Mouse (Mus musculus): ENCODE data around the gene Ear14. TPM values are rescaled to one million over a fixed set of nuclear protein-coding genes. Genes with fewer than 3 reads are reported as not detected.
"Not testable (repeated sequence)": the region's sequence is repeated elsewhere in the genome, so short reads cannot be mapped to it uniquely, and the experiment has no call there.

Gene Ear14
- polyA plus RNA-seq, 2 experiments, result not detected

DNA sequence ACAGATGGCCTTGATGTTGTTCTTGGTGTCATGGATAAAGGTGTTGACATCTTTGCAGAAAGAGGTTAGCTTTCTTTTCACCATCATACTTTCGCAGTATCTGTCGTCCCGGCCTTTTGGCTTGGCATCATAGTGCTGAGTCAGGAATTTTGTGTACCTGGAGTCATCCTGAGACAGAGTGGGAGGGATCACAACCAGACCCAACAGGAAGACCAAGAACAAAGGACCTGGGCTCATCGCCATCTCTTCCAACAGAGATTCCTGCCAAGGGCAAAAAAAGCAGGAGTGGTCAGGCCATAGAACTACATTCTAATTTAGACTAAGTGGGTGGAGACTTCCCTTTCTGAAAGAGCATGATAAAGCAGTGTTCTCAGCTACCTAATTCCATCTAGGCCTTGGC, 7.5 kb upstream of the Ear14 start:
- H3K4me1 ChIP-seq (ENCODE audit: control insufficient read depth, insufficient read depth, low read length), result no peaks in the 10 kb centered on the region

DNA sequence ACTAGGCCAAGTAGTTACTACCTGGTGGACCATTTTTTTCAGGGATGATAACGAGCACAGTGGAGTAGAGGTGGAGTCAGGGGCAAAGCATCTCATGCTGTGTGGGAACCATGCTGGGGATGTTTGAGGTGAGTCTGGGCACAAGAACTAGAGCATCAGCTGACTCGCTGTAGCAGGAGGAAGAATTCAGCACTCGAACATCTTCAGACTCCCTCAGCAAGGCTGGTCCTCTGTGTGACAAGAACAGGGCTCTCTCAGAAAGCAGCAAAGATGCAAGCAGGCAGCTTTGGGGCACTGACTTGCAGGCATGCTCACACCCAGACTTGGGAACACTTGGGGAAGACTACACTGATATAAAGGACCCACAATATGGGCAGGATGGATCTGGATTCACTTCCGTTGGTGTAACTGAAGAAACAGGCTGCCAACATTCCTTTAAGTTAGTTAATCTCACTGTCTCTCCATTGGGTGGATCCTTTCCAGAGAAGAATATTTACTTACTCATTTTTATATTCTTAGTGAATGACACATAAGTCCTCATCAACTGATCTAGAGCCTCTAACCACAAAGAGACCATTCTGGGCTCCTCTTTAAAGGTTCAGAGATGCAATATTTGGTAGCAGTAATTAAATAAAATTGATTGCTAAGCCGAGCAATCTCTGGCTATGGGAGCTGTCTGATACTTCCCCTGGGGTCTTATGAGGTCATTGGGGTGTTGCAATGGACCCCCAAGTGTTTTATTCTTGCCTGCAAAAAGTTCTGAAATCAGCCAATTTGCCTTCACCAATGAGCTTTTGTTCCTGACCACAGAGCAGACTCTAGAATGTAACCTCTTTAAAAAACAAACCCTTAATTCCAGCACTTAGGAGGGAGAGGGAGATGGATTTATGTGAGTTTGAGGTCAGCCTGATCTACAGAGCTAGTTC, 3.8 kb upstream of the Ear14 start, which contains the start of gene Ang2:
TSS of gene Ang2 (minus strand) at position 51 of the 926 bp plus-strand sequence.
- no peak within 1 kb of the TSS for H3K9ac ChIP-seq (ENCODE audit: low read depth, low read length, severe bottlenecking)
- H3K9me3 ChIP-seq (ENCODE audit: control insufficient read depth, low read length), result no peaks in the 10 kb centered on the region
- H3K4me3 ChIP-seq (replicated peaks; ENCODE audit: low read length), result no peak within 1 kb of the TSS
- no peak within 1 kb of the TSS for H3K4me2 ChIP-seq (replicated peaks; ENCODE audit: low read depth, low read length, severe bottlenecking)
- DNase-seq (ENCODE audit: low spot score), result no peak
- no peak for ATAC-seq (ENCODE audit: low FRiP score, low read depth)
- no peaks in the 10 kb centered on the region for H3K4me1 ChIP-seq (ENCODE audit: control insufficient read depth, insufficient read depth, low read length)
- no peak for TF ChIP-seq POLR2A (IDR thresholded peaks at IDR 0.05; ENCODE audit: borderline replicate concordance, extremely low read depth, insufficient read depth, insufficient read length)
- H3K27me3 ChIP-seq (ENCODE audit: control insufficient read depth, insufficient read depth, low read length), result no peaks in the 10 kb centered on the region
- H3K27ac ChIP-seq (replicated peaks; ENCODE audit: low read depth, low read length), result no peak within 1 kb of the TSS
- no peaks in the 10 kb centered on the region for H3K36me3 ChIP-seq (ENCODE audit: control insufficient read depth, insufficient read depth, low read length)
- 75% methylated on average over 5 of the region's 5 CpGs for WGBS

More for the DNA sequence above, 7.5 kb upstream of the Ear14 start:
- no peak for TF ChIP-seq POLR2A (IDR thresholded peaks at IDR 0.05; ENCODE audit: borderline replicate concordance, extremely low read depth, insufficient read depth, insufficient read length)
- Histone ChIP-seq H3K36me3 (ENCODE audit: control insufficient read depth, insufficient read depth, low read length) (no peaks in the 10 kb centered on the region), H3K9me3 (ENCODE audit: control insufficient read depth, low read length) (no peaks in the 10 kb centered on the region), H3K9ac (ENCODE audit: low read depth, low read length, severe bottlenecking) (no peak overlapping the region), H3K4me3 (replicated peaks; ENCODE audit: low read length) (no peak overlapping the region), H3K4me2 (replicated peaks; ENCODE audit: low read depth, low read length, severe bottlenecking) (no peak overlapping the region), H3K27ac (replicated peaks; ENCODE audit: low read depth, low read length) (no peak overlapping the region), H3K27me3 (ENCODE audit: control insufficient read depth, insufficient read depth, low read length) (no peaks in the 10 kb centered on the region)
- DNase-seq (ENCODE audit: low spot score) (no peak), ATAC-seq (ENCODE audit: low FRiP score, low read depth) (no peak)
- WGBS, result 91% methylated on average over 4 of the region's 4 CpGs

DNA sequence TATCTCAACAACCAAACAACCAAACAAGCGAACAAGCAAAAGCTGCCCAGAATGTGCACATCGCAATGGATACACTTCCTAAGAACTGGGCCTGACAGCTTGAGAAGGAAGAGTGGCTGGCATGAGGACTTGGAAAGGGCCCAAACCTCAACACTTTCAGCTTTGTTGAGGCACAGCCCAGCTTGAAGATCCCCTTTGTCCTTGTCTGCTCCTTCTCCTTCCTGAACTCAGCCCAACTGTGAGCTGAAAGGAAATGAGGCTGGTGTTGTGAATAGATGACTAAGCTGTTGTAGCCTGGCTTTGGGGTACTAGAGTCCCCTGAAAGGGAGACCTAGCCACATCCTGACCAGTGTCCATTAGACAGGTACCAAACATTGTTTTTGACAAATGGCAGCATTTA, 3.1 kb upstream of the Ear14 start:
- Histone ChIP-seq H3K36me3 (ENCODE audit: control insufficient read depth, insufficient read depth, low read length) (no peaks in the 10 kb centered on the region), H3K9me3 (ENCODE audit: control insufficient read depth, low read length) (no peaks in the 10 kb centered on the region), H3K27ac (replicated peaks; ENCODE audit: low read depth, low read length) (no peak overlapping the region), H3K4me3 (replicated peaks; ENCODE audit: low read length) (no peak overlapping the region), H3K4me1 (ENCODE audit: control insufficient read depth, insufficient read depth, low read length) (no peaks in the 10 kb centered on the region), H3K27me3 (ENCODE audit: control insufficient read depth, insufficient read depth, low read length) (no peaks in the 10 kb centered on the region), H3K4me2 (replicated peaks; ENCODE audit: low read depth, low read length, severe bottlenecking) (no peak overlapping the region), H3K9ac (ENCODE audit: low read depth, low read length, severe bottlenecking) (no peak overlapping the region)
- no peak for DNase-seq (ENCODE audit: low spot score)
- 95% methylated on average over 2 of the region's 2 CpGs for WGBS
- no peak for ATAC-seq (ENCODE audit: low FRiP score, low read depth)
- TF ChIP-seq POLR2A (IDR thresholded peaks at IDR 0.05; ENCODE audit: borderline replicate concordance, extremely low read depth, insufficient read depth, insufficient read length), result no peak

DNA sequence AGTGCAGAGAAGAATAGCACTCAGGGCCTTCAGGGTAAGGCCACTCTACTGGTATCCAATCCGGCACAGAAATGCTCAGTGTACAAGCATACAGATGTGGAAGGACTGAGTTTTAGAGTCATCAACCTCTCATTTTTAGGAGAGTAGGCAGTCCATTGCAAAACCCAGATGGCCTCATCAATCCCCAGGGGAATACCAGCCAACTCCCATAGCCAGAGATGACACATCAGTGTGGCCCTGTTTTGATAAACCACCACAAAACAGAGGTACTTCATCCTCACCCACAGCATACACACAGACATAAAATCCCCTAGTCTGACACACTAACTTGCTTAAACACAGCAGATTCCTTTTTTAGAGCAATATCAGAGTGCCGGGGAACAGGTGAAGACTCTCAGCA, 2.7 kb upstream of the Ear14 start:
- no peak overlapping the region for H3K4me3 ChIP-seq (replicated peaks; ENCODE audit: low read length)
- no peak for TF ChIP-seq POLR2A (IDR thresholded peaks at IDR 0.05; ENCODE audit: borderline replicate concordance, extremely low read depth, insufficient read depth, insufficient read length)
- no peaks in the 10 kb centered on the region for H3K36me3 ChIP-seq (ENCODE audit: control insufficient read depth, insufficient read depth, low read length)
- ATAC-seq (ENCODE audit: low FRiP score, low read depth), result no peak
- DNase-seq (ENCODE audit: low spot score), result no peak
- H3K27me3 ChIP-seq (ENCODE audit: control insufficient read depth, insufficient read depth, low read length), result no peaks in the 10 kb centered on the region
- no peak overlapping the region for H3K4me2 ChIP-seq (replicated peaks; ENCODE audit: low read depth, low read length, severe bottlenecking)
- no peak overlapping the region for H3K9ac ChIP-seq (ENCODE audit: low read depth, low read length, severe bottlenecking)
- no peaks in the 10 kb centered on the region for H3K4me1 ChIP-seq (ENCODE audit: control insufficient read depth, insufficient read depth, low read length)
- WGBS, result 86% methylated on average over 2 of the region's 2 CpGs
- H3K27ac ChIP-seq (replicated peaks; ENCODE audit: low read depth, low read length), result no peak overlapping the region
- no peaks in the 10 kb centered on the region for H3K9me3 ChIP-seq (ENCODE audit: control insufficient read depth, low read length)

DNA sequence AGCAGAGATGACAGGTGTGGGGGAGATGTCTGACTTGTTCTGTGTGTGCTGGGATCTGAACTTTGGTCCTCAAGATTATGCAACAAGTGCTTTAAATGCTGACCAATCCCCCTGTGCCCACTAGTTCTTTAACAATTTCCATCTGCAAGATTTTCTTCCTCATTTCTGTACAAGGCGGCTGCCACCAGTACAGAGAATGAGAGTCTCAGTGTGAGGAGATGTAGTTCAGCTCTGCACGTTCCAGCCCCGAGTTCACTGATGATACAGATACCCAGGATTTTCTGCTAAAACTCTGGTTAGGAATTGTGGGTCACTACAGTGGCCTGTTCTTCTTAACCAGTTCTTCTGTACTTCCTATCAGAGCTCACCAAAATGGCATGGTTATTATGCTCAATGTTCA, 16.9 kb downstream of the Ear14 start:
- DNase-seq (ENCODE audit: low spot score); H3K9ac ChIP-seq (ENCODE audit: low read depth, low read length, severe bottlenecking); H3K36me3 ChIP-seq (ENCODE audit: control insufficient read depth, insufficient read depth, low read length); H3K4me1 ChIP-seq (ENCODE audit: control insufficient read depth, insufficient read depth, low read length); ATAC-seq (ENCODE audit: low FRiP score, low read depth); H3K27me3 ChIP-seq (ENCODE audit: control insufficient read depth, insufficient read depth, low read length); H3K4me2 ChIP-seq (replicated peaks; ENCODE audit: low read depth, low read length, severe bottlenecking); H3K4me3 ChIP-seq (replicated peaks; ENCODE audit: low read length); H3K27ac ChIP-seq (replicated peaks; ENCODE audit: low read depth, low read length); H3K9me3 ChIP-seq (ENCODE audit: control insufficient read depth, low read length): not testable (repeated sequence)
- 87% methylated on average over 3 of the region's 3 CpGs for WGBS

DNA sequence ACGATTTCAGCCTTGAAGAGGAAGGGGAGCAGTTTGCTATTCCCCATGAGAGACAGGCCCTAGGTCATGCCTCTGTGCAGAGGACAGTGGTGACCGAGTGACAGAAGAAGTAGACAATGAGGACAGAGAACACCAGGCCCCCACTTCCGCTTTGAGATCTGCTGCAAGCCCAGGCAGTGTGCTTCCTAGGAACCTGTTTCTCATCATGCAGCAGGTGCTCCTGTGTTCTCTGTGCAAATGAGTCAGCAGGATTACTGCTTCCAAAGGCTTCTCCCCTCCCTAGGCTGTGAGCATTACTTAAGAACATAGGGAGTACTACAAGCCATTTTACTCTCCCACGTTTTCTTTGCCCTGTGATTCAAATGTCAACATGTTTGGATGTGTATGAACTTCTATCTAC, 26.5 kb downstream of the Ear14 start:
- DNase-seq (ENCODE audit: low spot score); ATAC-seq (ENCODE audit: low FRiP score, low read depth); H3K27ac ChIP-seq (replicated peaks; ENCODE audit: low read depth, low read length); H3K4me1 ChIP-seq (ENCODE audit: control insufficient read depth, insufficient read depth, low read length); H3K36me3 ChIP-seq (ENCODE audit: control insufficient read depth, insufficient read depth, low read length); H3K27me3 ChIP-seq (ENCODE audit: control insufficient read depth, insufficient read depth, low read length); H3K9ac ChIP-seq (ENCODE audit: low read depth, low read length, severe bottlenecking); H3K9me3 ChIP-seq (ENCODE audit: control insufficient read depth, low read length); H3K4me2 ChIP-seq (replicated peaks; ENCODE audit: low read depth, low read length, severe bottlenecking); H3K4me3 ChIP-seq (replicated peaks; ENCODE audit: low read length): not testable (repeated sequence)
- WGBS, result 45% methylated on average over 4 of the region's 4 CpGs

DNA sequence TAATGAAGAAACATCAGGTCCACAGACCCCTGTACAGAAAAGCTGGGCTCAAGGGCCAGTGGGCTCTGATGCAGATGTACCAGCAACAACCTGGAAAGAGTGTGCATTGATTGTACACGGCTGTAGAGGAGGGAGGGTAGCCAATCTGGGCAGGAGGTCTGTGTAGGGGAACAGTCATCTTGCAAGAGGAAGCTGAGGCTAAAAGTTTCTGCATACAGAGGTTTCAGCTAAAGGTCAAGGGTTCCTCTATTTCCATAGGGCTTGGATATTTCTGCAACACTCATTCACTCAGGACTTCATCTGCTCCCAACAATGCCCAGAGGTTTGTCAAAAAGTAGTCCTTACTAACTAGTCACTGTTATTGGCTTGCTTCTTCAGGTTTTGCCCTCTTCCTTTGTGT, 34.3 kb downstream of the Ear14 start:
- not testable (repeated sequence) for DNase-seq (ENCODE audit: low spot score)

More for the DNA sequence above, 34.3 kb downstream of the Ear14 start:
- H3K9ac ChIP-seq (ENCODE audit: low read depth, low read length, severe bottlenecking); H3K4me2 ChIP-seq (replicated peaks; ENCODE audit: low read depth, low read length, severe bottlenecking); ATAC-seq (ENCODE audit: low FRiP score, low read depth); H3K27ac ChIP-seq (replicated peaks; ENCODE audit: low read depth, low read length); H3K4me3 ChIP-seq (replicated peaks; ENCODE audit: low read length); H3K9me3 ChIP-seq (ENCODE audit: control insufficient read depth, low read length); H3K36me3 ChIP-seq (ENCODE audit: control insufficient read depth, insufficient read depth, low read length); H3K27me3 ChIP-seq (ENCODE audit: control insufficient read depth, insufficient read depth, low read length); H3K4me1 ChIP-seq (ENCODE audit: control insufficient read depth, insufficient read depth, low read length): not testable (repeated sequence)
- 69% methylated on average over 1 of the region's 1 CpGs for whole genome bisulfite sequencing
